Mouse (Mus musculus) R1 (cell line): ENCODE data around the gene Gclc.
A peak's percentile ranks its signal among the peaks of the same experiment; 100 is the strongest.
"Not testable (repeated sequence)": the region's sequence is repeated elsewhere in the genome, so short reads cannot be mapped to it uniquely, and the experiment has no call there.

Source experiments
- DNase-seq: peaks from one replicate; pipeline ENCODE4 v3.0.0-alpha.2; 2018; ENCODE audit warnings: low read depth, low spot score

Gene Gclc

GRCm38 (mm10) chr9:77746315-77746714 lies 8.0 kb upstream of the Gclc start:
- DNase-seq: no peak

- not testable (repeated sequence) for DNase-seq
Measured at GRCm38 (mm10) chr9:77748292-77748691, 6.0 kb upstream of the Gclc start.

GRCm38 (mm10) chr9:77750133-77751060 lies 3.9 kb upstream of the Gclc start:
- peak; percentile 87 for DNase-seq

GRCm38 (mm10) chr9:77751091-77751521 lies 3.2 kb upstream of the Gclc start:
- peak; percentile 68 for DNase-seq

GRCm38 (mm10) chr9:77754728-77755402 lies 530 bp downstream of the Gclc start:
- DNase-seq: peak; percentile 69

- DNase-seq: no peak
Measured at GRCm38 (mm10) chr9:77755403-77755784, 1.1 kb downstream of the Gclc start.

- DNase-seq: peak; percentile 73
Measured at GRCm38 (mm10) chr9:77756076-77756475, 1.7 kb downstream of the Gclc start.

- no peak for DNase-seq
Measured at GRCm38 (mm10) chr9:77757331-77757730, 3.0 kb downstream of the Gclc start.

GRCm38 (mm10) chr9:77758481-77758880 lies 4.1 kb downstream of the Gclc start:
- no peak for DNase-seq

GRCm38 (mm10) chr9:77759111-77759510 lies 4.8 kb downstream of the Gclc start:
- DNase-seq: peak; percentile 81

GRCm38 (mm10) chr9:77759756-77760155 lies 5.4 kb downstream of the Gclc start:
- no peak for DNase-seq

GRCm38 (mm10) chr9:77766218-77766617 lies 11.9 kb downstream of the Gclc start:
- no peak for DNase-seq

GRCm38 (mm10) chr9:77766767-77767166 lies 12.4 kb downstream of the Gclc start:
- DNase-seq: no peak

- DNase-seq: no peak
Measured at GRCm38 (mm10) chr9:77770909-77771308, 16.6 kb downstream of the Gclc start.

GRCm38 (mm10) chr9:77771330-77771729 lies 17.0 kb downstream of the Gclc start:
- DNase-seq: no peak

GRCm38 (mm10) chr9:77771765-77772383 lies 17.5 kb downstream of the Gclc start:
- no peak for DNase-seq

- DNase-seq: peak; percentile 62
Measured at GRCm38 (mm10) chr9:77776720-77777515, 22.6 kb downstream of the Gclc start.

- no peak for DNase-seq
Measured at GRCm38 (mm10) chr9:77777622-77778021, 23.3 kb downstream of the Gclc start.

GRCm38 (mm10) chr9:77779711-77780110 lies 25.4 kb downstream of the Gclc start:
- DNase-seq: no peak

- DNase-seq: peak; percentile 21
Measured at GRCm38 (mm10) chr9:77781453-77782163, 27.3 kb downstream of the Gclc start.

- no peak for DNase-seq
Measured at GRCm38 (mm10) chr9:77782201-77782600, 27.9 kb downstream of the Gclc start.
